ENCODE assay signal across 9 mouse cellular contexts in the genomic region with DNA sequence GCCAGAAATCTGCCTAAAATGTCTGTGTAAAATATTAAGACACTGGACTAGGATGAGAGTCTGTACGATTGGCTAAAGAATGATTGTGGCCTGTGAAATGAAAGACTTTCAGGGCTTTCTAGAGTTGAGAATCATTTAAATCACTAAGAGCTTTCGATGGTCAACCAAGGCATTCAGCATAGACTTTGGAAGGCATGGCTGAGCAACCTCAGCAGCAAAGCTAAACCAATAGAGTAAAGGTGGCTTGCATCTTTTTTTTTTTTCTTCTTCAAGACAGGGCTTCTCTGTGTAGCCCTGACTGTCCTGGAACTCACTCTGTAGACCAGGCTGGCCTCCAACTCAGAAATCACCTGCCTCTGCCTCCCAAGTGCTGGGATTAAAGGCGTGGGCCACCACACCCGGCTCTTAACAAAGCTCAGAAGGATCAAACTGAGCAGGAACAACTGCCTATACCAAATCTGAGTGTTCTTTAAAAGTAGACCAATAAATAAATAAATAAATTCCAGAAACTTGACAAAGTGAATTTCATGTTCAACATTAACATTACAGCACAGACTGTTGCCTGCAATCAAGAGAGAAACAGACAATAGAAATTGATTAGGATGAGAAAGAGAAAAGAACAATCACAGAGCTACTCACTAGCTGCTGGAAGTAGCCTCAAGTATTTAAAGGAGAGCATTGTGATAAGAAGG.
"Had no signal": no experiment of that assay in that cellular context is flagged by ENCODE, and none has a peak within 500 bp of the region (broad histone marks: within the 10 kb centered on the region; RNA-seq: fewer than 3 reads in every experiment).

No protein-coding gene starts in this region.

- DNase-seq: kidney, postnatal 10 days; layer of hippocampus, postnatal 36 days; liver, embryonic 13.5 days; lung, adult 2 months; lung, postnatal 14 days; lung, postnatal 4 days; midbrain, embryonic 14.5 days; thymus, adult 18-20 months; thymus, postnatal 36 days had no signal
